Mouse (Mus musculus) neural tube, embryonic 10.5 days (tissue): ENCODE measurements around the gene Glipr1l1.
"Not testable (repeated sequence)": the region's sequence is repeated elsewhere in the genome, so short reads cannot be mapped to it uniquely, and the experiment has no call there.

Experiments
- DNase-seq: peaks from one replicate; pipeline ENCODE4 v3.0.0-alpha.2; 2017; ENCODE audit warnings: low spot score; ENCODE audit errors: extremely low spot score

The Glipr1l1 gene

DNA sequence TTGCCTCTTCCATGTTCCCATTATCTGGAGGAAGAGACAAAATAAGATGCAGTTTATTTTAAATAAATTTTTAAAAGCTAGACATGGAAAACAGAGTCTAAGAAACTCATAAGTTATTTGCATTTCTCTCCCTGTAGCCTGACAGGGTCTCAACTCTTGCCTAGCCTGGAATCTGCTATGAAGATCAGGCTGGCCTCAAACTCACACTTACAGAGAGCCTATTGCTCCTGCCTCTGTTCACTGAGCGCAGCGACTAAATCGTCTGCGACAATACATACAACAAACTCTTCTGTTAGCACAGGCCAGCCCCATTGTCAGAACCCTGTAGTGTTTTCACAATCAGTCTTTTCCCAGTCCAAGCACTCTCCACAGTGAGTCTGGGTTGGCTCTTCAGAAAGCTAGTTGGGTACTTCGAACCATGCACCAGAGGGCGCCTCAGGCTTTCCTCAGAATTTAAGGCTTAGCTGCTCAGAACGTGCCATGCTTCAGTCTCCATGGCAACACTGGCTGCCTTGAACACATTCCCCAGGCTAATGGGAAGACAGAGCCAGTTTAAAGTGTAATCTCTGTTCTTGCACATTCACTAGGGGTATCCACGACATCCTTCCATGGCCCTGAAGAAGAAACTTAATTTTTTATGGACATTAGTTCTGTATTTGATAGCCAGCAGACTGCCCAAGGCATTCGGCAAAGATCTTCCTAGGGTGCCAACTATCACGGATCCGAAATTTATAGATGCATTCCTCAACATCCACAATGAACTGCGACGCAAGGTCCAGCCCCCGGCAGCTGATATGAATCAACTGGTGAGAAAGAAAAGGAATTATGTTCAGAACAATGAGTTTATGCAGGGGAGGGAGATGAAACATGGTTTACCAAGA is at the start of gene Glipr1l1:
Glipr1l1 (plus strand) TSS at position 488 of the 881 bp plus-strand sequence.
- DNase-seq: peak; percentile 61

DNA sequence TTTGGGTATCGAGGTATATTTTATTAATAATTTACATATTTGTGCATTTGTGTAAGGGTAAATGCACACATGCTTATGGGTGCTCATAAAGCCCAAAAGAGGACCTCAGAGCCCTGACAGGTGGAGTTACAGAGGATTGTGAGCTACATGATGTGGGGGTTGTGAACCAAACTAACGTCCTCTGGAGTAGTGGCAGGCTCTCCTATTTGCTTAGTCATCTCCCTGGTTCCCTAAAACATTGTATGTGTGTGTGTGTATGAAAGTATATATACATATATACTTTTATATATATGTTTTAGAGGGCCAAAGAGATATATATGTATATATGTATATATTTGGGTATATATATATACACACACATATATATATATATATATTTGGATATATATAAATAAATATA is 36.4 kb upstream of the Glipr1l1 start:
- no peak for DNase-seq

DNA sequence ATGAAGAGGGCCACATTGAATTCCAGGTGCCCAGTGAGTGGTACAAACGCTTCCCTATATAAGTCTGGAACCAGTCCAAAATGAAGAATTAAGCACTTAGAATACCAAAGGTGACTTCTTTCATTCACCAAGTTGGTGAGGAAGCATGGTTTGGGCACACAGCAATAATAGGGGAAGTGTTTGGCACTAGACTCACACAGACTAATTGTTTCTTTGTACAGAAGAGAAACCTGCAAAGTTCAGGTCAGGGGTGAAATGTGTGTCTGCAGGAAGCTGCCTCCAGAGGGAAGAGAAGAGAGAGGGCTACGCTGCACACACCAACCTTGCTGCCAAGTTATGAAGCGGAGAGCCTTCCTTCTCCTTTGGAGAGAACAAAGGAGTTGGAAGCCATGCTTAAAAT is 31.3 kb upstream of the Glipr1l1 start:
- DNase-seq: not testable (repeated sequence)

DNA sequence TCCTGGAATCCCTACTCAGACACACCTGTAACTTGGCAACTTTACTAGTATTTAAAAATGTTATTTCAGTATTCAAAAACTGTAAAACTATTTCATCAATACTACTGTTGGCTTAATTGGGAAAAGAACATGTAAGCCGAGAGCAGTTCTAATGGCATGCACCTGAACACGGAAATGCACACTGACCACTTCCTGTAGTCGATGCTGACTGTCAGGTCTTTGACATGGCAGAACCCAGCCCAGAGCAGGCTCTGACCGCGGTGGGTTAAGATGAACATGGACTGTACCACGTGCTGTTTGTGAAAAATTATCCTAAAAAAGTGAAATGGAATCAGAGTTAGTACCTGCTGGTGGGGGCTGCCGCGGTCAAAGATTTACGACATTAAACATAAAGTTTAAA is 16.5 kb upstream of the Glipr1l1 start:
- not testable (repeated sequence) for DNase-seq

DNA sequence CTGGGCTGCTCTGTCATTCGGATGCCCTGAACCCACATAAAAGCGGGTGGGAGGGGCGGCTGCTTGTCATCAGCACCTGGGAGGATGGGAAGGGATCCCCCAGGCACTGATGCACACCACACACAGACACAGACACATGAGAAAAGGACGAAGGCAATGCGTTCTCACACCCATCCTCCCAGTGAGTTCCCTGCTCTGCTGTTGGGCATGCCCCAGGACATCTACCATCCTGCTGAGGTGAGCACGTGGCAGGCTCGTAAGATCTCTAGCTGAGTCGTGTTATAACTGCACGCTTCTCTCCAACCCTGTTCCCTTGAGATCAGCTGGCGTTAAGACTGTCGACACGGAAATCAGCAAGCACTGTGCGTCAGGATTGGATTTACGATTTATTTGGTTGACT is 15.7 kb upstream of the Glipr1l1 start:
- DNase-seq: not testable (repeated sequence)

DNA sequence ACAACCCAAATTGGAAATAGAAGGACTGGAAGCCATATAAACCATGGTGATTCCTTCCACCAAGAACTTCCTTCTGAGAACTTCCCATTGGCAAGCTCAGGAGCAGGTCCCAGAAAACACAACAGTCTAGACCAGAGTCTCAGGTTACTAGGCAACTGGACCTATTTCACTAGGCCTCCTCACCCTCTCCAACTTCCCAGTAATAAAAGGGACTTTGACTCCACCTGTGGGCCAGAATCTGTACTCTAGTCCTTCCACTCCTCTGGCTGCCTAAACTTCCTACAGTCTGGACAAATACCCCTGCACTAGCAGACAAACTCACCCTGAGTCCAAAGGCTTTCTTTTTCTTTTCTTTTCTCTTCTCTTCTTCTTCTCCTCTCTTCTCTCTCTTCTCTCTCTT is 8.8 kb upstream of the Glipr1l1 start:
- no peak for DNase-seq

DNA sequence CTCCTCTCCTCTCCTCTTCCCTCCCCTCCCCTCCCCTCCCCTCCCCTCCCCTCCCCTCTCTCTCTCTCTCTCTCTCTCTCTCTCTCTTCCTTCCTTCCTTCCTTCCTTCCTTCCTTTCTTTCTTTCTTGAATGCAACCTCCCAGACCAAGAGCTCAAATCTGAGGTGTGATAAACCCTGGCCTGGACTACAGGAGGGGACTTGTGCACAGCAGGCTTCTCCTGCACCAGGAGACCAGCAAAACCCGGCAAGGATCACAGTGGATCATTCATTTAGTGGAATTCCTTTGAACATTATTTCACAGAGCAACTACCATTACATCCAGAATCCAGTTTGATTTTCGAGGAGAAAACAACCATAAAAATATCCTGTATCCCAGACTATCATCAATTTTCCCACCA is 8.0 kb upstream of the Glipr1l1 start:
- peak; percentile 16 for DNase-seq

DNA sequence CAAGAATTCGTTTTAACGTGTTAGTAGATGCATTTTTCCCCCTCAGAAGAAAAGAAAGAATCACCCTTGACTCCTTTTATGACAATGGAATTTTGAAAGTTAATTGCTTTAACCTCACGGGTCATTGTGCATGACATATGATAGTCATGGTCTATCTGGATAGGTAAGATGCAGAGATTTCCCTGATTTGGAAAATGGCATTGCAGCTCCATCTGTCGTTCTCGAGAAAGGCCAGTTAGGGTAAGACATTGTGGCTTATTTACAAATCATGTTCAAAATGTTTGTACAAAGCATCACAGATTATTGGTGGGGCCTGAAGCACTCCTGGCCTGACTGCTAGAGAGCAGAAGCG is 570 bp downstream of the Glipr1l1 start:
- DNase-seq: not testable (repeated sequence)

DNA sequence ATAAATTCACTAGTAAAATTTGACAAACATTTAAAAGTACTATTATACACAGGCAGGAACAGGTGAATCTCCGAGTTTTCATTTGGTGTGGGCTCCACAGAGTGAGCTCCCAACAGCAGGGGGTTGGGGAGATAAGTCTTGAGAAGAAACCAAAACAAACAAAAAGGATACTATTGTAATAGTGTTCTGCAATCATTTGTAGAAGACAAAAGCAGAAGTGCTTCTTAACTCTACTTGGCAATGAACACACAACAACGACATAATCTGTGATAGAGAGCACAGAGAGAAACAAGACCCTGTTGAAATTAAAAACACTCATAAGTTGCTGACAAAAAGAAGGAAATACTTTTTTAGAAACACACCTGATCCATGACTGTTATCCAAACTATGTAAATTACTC is 20.1 kb downstream of the Glipr1l1 start:
- DNase-seq: no peak

DNA sequence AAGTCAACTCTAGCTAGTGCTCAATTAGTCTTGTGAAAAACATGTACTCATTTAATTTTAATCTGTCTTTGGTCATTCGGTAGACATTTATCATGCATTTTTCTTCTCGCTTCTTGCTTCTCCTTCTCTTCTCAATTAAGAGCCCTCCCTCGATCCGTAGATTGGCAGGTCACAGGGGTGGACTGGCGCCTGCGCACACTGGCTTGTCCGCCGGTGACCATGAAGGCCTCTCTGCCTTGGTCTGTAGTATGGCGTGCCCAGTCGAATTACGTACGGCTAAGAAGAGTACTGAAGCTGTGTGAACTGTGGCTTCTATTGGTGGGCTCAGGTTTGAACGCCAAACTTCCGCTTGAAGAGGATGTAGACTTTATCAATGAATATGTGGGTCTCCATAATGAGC is 23.2 kb downstream of the Glipr1l1 start, which contains the start of gene Glipr1l2:
Glipr1l2 (plus strand) TSS at position 198 of the 400 bp plus-strand sequence.
- DNase-seq: no peak

DNA sequence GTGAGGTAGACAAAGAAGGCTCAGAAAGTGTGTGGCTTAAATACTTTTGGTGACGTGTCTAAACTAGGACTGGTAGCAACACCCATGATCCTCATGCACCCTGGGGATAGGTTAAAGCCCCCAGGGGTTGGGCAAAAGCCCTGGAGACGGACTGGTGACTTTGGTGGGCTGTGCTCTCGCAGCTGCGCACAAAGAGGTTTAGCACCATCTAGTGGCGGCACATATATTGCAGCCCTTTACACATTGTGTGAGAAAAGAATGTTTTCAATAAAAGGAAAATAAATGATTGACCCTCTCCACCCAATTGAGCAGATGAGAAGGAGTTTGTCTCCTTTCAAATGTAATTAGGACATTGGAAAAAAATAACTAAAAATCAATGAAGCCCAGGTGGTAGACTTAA is 45.8 kb downstream of the Glipr1l1 start:
- peak; percentile 54 for DNase-seq

DNA sequence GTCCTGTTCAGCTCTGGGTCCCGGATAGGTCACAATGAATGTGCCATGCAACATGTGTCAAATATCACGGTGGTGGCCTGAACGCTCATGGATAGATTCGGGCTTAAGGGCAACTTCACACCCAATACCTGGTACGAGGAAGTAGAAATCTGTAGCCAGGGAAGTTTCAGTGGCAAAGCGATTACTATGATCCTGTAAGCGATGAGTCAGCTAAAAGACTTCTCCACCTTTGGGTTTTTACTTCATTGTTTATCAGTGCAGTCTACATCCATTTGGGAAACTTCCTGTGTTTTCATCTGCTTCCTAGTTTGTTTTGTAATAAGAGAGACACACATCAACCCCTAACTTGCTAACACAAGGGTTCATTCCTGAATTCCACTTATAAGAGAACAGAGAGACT is 50.4 kb downstream of the Glipr1l1 start:
- DNase-seq: no peak

DNA sequence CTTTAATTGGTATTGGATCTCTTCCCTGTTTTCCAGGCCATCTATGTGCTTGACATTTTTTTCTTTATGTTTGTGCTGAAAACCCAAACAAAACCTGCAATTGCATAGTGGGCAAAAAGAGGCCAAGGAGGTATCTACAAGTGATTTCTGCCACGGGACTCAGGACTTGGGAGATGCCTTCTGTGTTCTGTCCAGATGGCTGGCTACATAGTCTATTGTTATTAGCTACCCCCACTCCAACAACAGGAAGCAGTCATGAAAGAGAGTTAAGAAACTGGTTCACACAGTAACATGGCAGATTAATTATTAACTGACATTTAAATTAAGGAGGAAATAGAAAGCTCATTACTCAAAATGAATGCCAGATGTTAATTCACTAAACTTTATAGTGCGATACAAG is 65.1 kb downstream of the Glipr1l1 start:
- not testable (repeated sequence) for DNase-seq

DNA sequence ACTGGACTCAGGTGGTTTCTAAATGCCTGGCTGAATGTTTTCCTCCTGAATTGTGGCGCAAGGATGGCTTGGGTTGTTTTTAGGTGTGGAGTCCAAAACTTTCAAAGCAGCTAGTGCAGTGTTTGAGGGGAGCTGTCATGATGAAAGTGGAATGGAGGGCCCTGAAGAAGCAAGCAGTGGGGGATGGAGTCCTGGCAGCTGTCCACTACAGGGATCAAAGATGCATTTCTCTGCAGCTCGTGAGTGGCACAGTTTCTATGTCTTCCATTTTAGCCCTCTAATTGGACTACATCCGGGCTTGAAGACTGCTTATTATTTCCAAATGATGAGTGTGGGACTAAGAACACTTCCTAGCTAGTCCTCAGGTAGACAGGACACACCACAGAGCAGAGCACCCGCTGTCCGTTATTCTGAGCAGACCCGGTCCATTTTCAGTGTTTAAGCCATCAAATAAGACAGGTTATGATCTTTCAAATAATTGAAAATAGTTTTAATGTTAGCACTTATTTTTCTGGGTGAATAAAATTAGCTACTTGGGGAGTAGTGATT is 67.8 kb downstream of the Glipr1l1 start:
- not testable (repeated sequence) for DNase-seq
